Mouse (Mus musculus) brain, embryonic 14.5 days (tissue): ENCODE data around the gene Zfp442.
"Not testable (repeated sequence)": the region's sequence is repeated elsewhere in the genome, so short reads cannot be mapped to it uniquely, and the experiment has no call there.

Experiments used
- CTCF ChIP-seq: fragments of 200-500 bp; IDR thresholded peaks from 2 replicates; pipeline ENCODE4 v1.5.1; 2012; ENCODE audit warnings: inconsistent platforms, mild to moderate bottlenecking, moderate library complexity, borderline replicate concordance; ENCODE audit not compliant: insufficient read depth, insufficient read length; ENCODE audit errors: extremely low read depth
- POLR2A ChIP-seq: fragments of 200-500 bp; IDR thresholded peaks from 2 replicates; pipeline ENCODE4 v1.6.1; 2012; ENCODE audit warnings: mild to moderate bottlenecking, inconsistent platforms, borderline replicate concordance; ENCODE audit not compliant: poor library complexity, insufficient read depth, insufficient read length, severe bottlenecking; ENCODE audit errors: extremely low read depth

- TF ChIP-seq CTCF, POLR2A: not testable (repeated sequence)
Measured at GRCm38 (mm10) chr2:150362113-150362877, 89.0 kb downstream of the Zfp442 start, which contains the start of gene 3300002I08Rik.
